Comparison of ENCODE assay signal across 34 mouse cellular contexts in genomic region chr1:66364386-66364785, GRCm38 (mm10).
"Had no signal": no experiment of that assay in that cellular context is flagged by ENCODE, and none has a peak within 500 bp of the region (broad histone marks: within the 10 kb centered on the region; RNA-seq: fewer than 3 reads in every experiment).

No protein-coding gene starts in this region.

- H3K9ac ChIP-seq: heart, embryonic 12.5 days; heart, embryonic 13.5 days; heart, embryonic 15.5 days; hindbrain, embryonic 12.5 days; hindbrain, embryonic 13.5 days; hindbrain, embryonic 14.5 days; hindbrain, embryonic 15.5 days; intestine, embryonic 15.5 days; kidney, embryonic 15.5 days had no signal

- H3K4me1 ChIP-seq: heart, embryonic 10.5 days; heart, embryonic 12.5 days; heart, embryonic 13.5 days; heart, embryonic 15.5 days; hindbrain, embryonic 10.5 days; intestine, embryonic 15.5 days; kidney, embryonic 15.5 days had no signal

- H3K27me3 ChIP-seq: heart, embryonic 12.5 days; heart, embryonic 13.5 days; heart, embryonic 15.5 days; hindbrain, embryonic 12.5 days; hindbrain, embryonic 13.5 days; hindbrain, embryonic 15.5 days; intestine, embryonic 15.5 days; kidney, embryonic 15.5 days had no signal

- DNase-seq: heart, postnatal 10 days; heart, postnatal 14 days; heart, postnatal 36 days; heart, postnatal 4 days; kidney, adult 11 months; kidney, adult 18-20 months; kidney, adult 2 months; kidney, adult 8-10 months; kidney, adult 9 months; kidney, postnatal 10 days; kidney, postnatal 14 days; kidney, postnatal 25 days; kidney, postnatal 36 days; kidney, postnatal 4 days; layer of hippocampus, postnatal 36 days had no signal

- H3K4me2 ChIP-seq: heart, embryonic 11.5 days; heart, embryonic 12.5 days; heart, embryonic 13.5 days; heart, embryonic 15.5 days; hindbrain, embryonic 12.5 days; hindbrain, embryonic 13.5 days; hindbrain, embryonic 14.5 days; hindbrain, embryonic 15.5 days; intestine, embryonic 15.5 days; kidney, embryonic 15.5 days had no signal

- H3K4me3 ChIP-seq: heart, embryonic 10.5 days; heart, embryonic 12.5 days; heart, embryonic 13.5 days; heart, embryonic 15.5 days; hindbrain, embryonic 10.5 days; hindbrain, embryonic 12.5 days; hindbrain, embryonic 13.5 days; hindbrain, embryonic 15.5 days; intestine, embryonic 15.5 days; kidney, embryonic 15.5 days; layer of hippocampus, adult 2 months had no signal

- ATAC-seq: hindbrain, embryonic 16.5 days; hindbrain, postnatal 0 days; inflammation-experienced regulatory T-cells, adult 6 months; intestine, embryonic 15.5 days; intestine, embryonic 16.5 days; intestine, postnatal 0 days had no signal

- H3K9me3 ChIP-seq: heart, embryonic 10.5 days; heart, embryonic 12.5 days; heart, embryonic 13.5 days; heart, embryonic 15.5 days; hindbrain, embryonic 10.5 days; hindbrain, embryonic 12.5 days; hindbrain, embryonic 13.5 days; hindbrain, embryonic 15.5 days; intestine, embryonic 15.5 days; kidney, embryonic 15.5 days had no signal

- H3K27ac ChIP-seq: heart, embryonic 10.5 days; heart, embryonic 13.5 days; heart, embryonic 15.5 days; hindbrain, embryonic 10.5 days; hindbrain, embryonic 12.5 days; hindbrain, embryonic 13.5 days; hindbrain, embryonic 14.5 days; hindbrain, embryonic 15.5 days; hindbrain, postnatal 0 days; intestine, embryonic 15.5 days; kidney, embryonic 15.5 days; kidney, postnatal 0 days had no signal

- H3K36me3 ChIP-seq: heart, embryonic 10.5 days; heart, embryonic 12.5 days; heart, embryonic 13.5 days; heart, embryonic 15.5 days; intestine, embryonic 15.5 days; kidney, embryonic 15.5 days had no signal
